Mouse (Mus musculus) midbrain, embryonic 16.5 days (tissue): Measurements from ENCODE around the gene Rab30. TPM values are rescaled to one million over a fixed set of nuclear protein-coding genes. Genes with fewer than 3 reads are reported as not detected.

Experiments
- ATAC-seq: fragments of 200-750 bp; cut with Nextera tagmentation; 2 replicates; pipeline ENCODE4 v1.8.0; 2017; ENCODE audit warnings: moderate TSS enrichment
- H3K27ac ChIP-seq: fragments of 300-500 bp; sonication (generic); 2 replicates; pipeline ENCODE4 v1.5.1; 2014; ENCODE audit warnings: mild to moderate bottlenecking, low read length, mixed read lengths
- H3K27me3 ChIP-seq: fragments of 300-500 bp; sonication (generic); 2 replicates; pipeline ENCODE4 v1.6.1; 2014; ENCODE audit warnings: low read depth, low read length, mixed read lengths; ENCODE audit not compliant: control insufficient read depth, insufficient read depth
- H3K36me3 ChIP-seq: fragments of 300-500 bp; sonication (generic); 2 replicates; pipeline ENCODE4 v1.6.1; 2014; ENCODE audit warnings: mild to moderate bottlenecking, low read length, moderate library complexity, mixed read lengths; ENCODE audit not compliant: control insufficient read depth, insufficient read depth
- H3K4me1 ChIP-seq: fragments of 300-500 bp; sonication (generic); 2 replicates; pipeline ENCODE4 v1.6.1; 2014; ENCODE audit warnings: mild to moderate bottlenecking, low read length, mixed read lengths; ENCODE audit not compliant: control insufficient read depth, insufficient read depth
- H3K4me2 ChIP-seq: fragments of 300-500 bp; sonication (generic); 2 replicates; pipeline ENCODE4 v1.6.1; 2014; ENCODE audit warnings: mild to moderate bottlenecking, low read length, mixed read lengths
- H3K4me3 ChIP-seq: fragments of 300-500 bp; sonication (generic); 2 replicates; pipeline ENCODE4 v1.5.1; 2014; ENCODE audit warnings: low read depth, mild to moderate bottlenecking, low read length, moderate library complexity, mixed read lengths
- H3K9ac ChIP-seq: fragments of 300-500 bp; sonication (generic); 2 replicates; pipeline ENCODE4 v1.6.1; 2014; ENCODE audit warnings: low read depth, low read length, mixed read lengths
- H3K9me3 ChIP-seq: fragments of 300-500 bp; sonication (generic); replicated peaks from 2 replicates; pipeline ENCODE4 v1.6.1; 2014; ENCODE audit warnings: mild to moderate bottlenecking, low read length, mixed read lengths; ENCODE audit not compliant: control insufficient read depth, poor library complexity, severe bottlenecking
- whole genome bisulfite sequencing: fragments of 180-500 bp; shearing (Covaris S2); extraction: QIAGEN DNeasy Blood & Tissue Kit; methylation state at CpG from one replicate; pipeline ENCODE4 v1.1.7; 2014; 5-methylcytosine and 5-hydroxymethylcytosine counted together
- polyA plus RNA-seq: library from polyadenylated mRNA; unstranded; fragments of >200 nt; fragmentation: Nextera tagmentation; extraction: Ambion mirVana; gene quantifications from 2 replicates; pipeline ENCODE4 v1.2.1, GENCODE M21; 2015

The Rab30 gene
- polyA plus RNA-seq, 1 experiment from 2014 or later = 19.9 TPM

GRCm38 (mm10) chr7:92817886-92818285, 76.5 kb downstream of the Rab30 start:
- Histone ChIP-seq H3K4me3 (no peak overlapping the region), H3K27ac (no peak overlapping the region), H3K9me3 (no peaks in the 10 kb centered on the region), H3K4me2 (no peak overlapping the region), H3K9ac (no peak overlapping the region), H3K36me3 (no peaks in the 10 kb centered on the region), H3K4me1 (no peaks in the 10 kb centered on the region; the same call in 1 of the 2 replicates), H3K27me3 (no peaks in the 10 kb centered on the region)
- WGBS = 88% methylated on average over 9 of the region's 9 CpGs
- no peak for ATAC-seq

- no peak for ATAC-seq
These were observed 78.3 kb downstream of the Rab30 start for GRCm38 (mm10) chr7:92819656-92820055.

GRCm38 (mm10) chr7:92820410-92820809, 79.0 kb downstream of the Rab30 start:
- Histone ChIP-seq H3K9me3 (no peaks in the 10 kb centered on the region), H3K4me2 (no peak overlapping the region), H3K9ac (no peak overlapping the region), H3K4me3 (no peak overlapping the region), H3K27ac (no peak overlapping the region), H3K4me1 (no peaks in the 10 kb centered on the region; the same call in 1 of the 2 replicates), H3K36me3 (no peaks in the 10 kb centered on the region), H3K27me3 (no peaks in the 10 kb centered on the region)
- WGBS = 92% methylated on average over 1 of the region's 1 CpGs
- ATAC-seq = no peak

More at GRCm38 (mm10) chr7:92819656-92820055, 78.3 kb downstream of the Rab30 start:
- Histone ChIP-seq H3K36me3 (no peaks in the 10 kb centered on the region), H3K27me3 (no peaks in the 10 kb centered on the region), H3K4me2 (no peak overlapping the region), H3K4me3 (no peak overlapping the region), H3K9ac (no peak overlapping the region), H3K27ac (no peak overlapping the region), H3K4me1 (no peaks in the 10 kb centered on the region; the same call in 1 of the 2 replicates), H3K9me3 (no peaks in the 10 kb centered on the region)
- WGBS = 87% methylated on average over 11 of the region's 11 CpGs

GRCm38 (mm10) chr7:92820941-92821465, 79.6 kb downstream of the Rab30 start:
- Histone ChIP-seq H3K4me3 (no peak overlapping the region), H3K27ac (no peak overlapping the region), H3K4me2 (no peak overlapping the region), H3K9ac (no peak overlapping the region), H3K4me1 (no peaks in the 10 kb centered on the region; the same call in 1 of the 2 replicates), H3K36me3 (no peaks in the 10 kb centered on the region), H3K9me3 (no peaks in the 10 kb centered on the region), H3K27me3 (no peaks in the 10 kb centered on the region)
- ATAC-seq = no peak
- WGBS = 80% methylated on average over 7 of the region's 7 CpGs

GRCm38 (mm10) chr7:92821871-92822270, 80.5 kb downstream of the Rab30 start:
- Histone ChIP-seq H3K9me3 (no peaks in the 10 kb centered on the region), H3K9ac (no peak overlapping the region), H3K27me3 (no peaks in the 10 kb centered on the region), H3K36me3 (no peaks in the 10 kb centered on the region), H3K27ac (no peak overlapping the region), H3K4me3 (no peak overlapping the region), H3K4me1 (no peaks in the 10 kb centered on the region; the same call in 1 of the 2 replicates), H3K4me2 (no peak overlapping the region)
- no peak for ATAC-seq
- WGBS = 55% methylated on average over 4 of the region's 4 CpGs

- Histone ChIP-seq H3K9me3 (no peaks in the 10 kb centered on the region), H3K27me3 (no peaks in the 10 kb centered on the region), H3K36me3 (no peaks in the 10 kb centered on the region), H3K4me1 (no peaks in the 10 kb centered on the region; the same call in 1 of the 2 replicates), H3K27ac (no peak overlapping the region), H3K4me3 (no peak overlapping the region), H3K4me2 (no peak overlapping the region), H3K9ac (no peak overlapping the region)
- peak; percentile 58; the same call in 1 of the 2 replicates for ATAC-seq
- WGBS = 60% methylated on average over 1 of the region's 1 CpGs
These were observed 81.2 kb downstream of the Rab30 start for GRCm38 (mm10) chr7:92822409-92823101.

- Histone ChIP-seq H3K9me3 (no peaks in the 10 kb centered on the region), H3K27ac (no peak overlapping the region), H3K4me1 (no peaks in the 10 kb centered on the region; the same call in 1 of the 2 replicates), H3K27me3 (no peaks in the 10 kb centered on the region), H3K9ac (no peak overlapping the region), H3K4me2 (no peak overlapping the region), H3K4me3 (no peak overlapping the region), H3K36me3 (peaks cover 4% of the 10 kb centered on the region; the same call in 1 of the 2 replicates)
- WGBS = 95% methylated on average over 3 of the region's 3 CpGs
- ATAC-seq = no peak
These were observed 84.8 kb downstream of the Rab30 start for GRCm38 (mm10) chr7:92826248-92826647.

GRCm38 (mm10) chr7:92827981-92828380, 86.6 kb downstream of the Rab30 start:
- no peak overlapping the region for H3K4me3 ChIP-seq
- H3K9me3 ChIP-seq = no peaks in the 10 kb centered on the region
- no peak overlapping the region for H3K4me2 ChIP-seq
- no peak for ATAC-seq
- no peak overlapping the region for H3K9ac ChIP-seq
- no peak overlapping the region for H3K27ac ChIP-seq
- H3K27me3 ChIP-seq = no peaks in the 10 kb centered on the region
- no peaks in the 10 kb centered on the region for H3K4me1 ChIP-seq
- peaks cover 4% of the 10 kb centered on the region; the same call in 1 of the 2 replicates for H3K36me3 ChIP-seq
- WGBS = 43% methylated on average over 3 of the region's 3 CpGs

- Histone ChIP-seq H3K9ac (no peak overlapping the region), H3K27me3 (no peaks in the 10 kb centered on the region), H3K27ac (no peak overlapping the region), H3K4me3 (no peak overlapping the region), H3K4me1 (no peaks in the 10 kb centered on the region), H3K36me3 (peaks cover 9% of the 10 kb centered on the region; the same call in 1 of the 2 replicates), H3K9me3 (no peaks in the 10 kb centered on the region), H3K4me2 (no peak overlapping the region)
- 94% methylated on average over 6 of the region's 6 CpGs for WGBS
- no peak for ATAC-seq
These were observed 91.0 kb downstream of the Rab30 start for GRCm38 (mm10) chr7:92832395-92832794.
